Mouse (Mus musculus) splenic B cell, adult 2 months (primary cell): Measurements from ENCODE around the gene Srd5a1.

Experiments used
- DNase-seq: peaks from one replicate; pipeline ENCODE4 v3.0.0-alpha.2; 2011; ENCODE audit warnings: low read depth, low spot score
- H3K27me3 ChIP-seq: 2 replicates; pipeline ENCODE4 v1.6.1; 2012; ENCODE audit warnings: mild to moderate bottlenecking, low read length, moderate library complexity, mixed read lengths; ENCODE audit not compliant: control insufficient read depth, poor library complexity, insufficient read depth, severe bottlenecking
- H3K36me3 ChIP-seq: 2 replicates; pipeline ENCODE4 v1.6.1; 2012; ENCODE audit warnings: mild to moderate bottlenecking, low read length, moderate library complexity, mixed read lengths; ENCODE audit not compliant: control insufficient read depth, poor library complexity, insufficient read depth, severe bottlenecking

Gene Srd5a1

DNA sequence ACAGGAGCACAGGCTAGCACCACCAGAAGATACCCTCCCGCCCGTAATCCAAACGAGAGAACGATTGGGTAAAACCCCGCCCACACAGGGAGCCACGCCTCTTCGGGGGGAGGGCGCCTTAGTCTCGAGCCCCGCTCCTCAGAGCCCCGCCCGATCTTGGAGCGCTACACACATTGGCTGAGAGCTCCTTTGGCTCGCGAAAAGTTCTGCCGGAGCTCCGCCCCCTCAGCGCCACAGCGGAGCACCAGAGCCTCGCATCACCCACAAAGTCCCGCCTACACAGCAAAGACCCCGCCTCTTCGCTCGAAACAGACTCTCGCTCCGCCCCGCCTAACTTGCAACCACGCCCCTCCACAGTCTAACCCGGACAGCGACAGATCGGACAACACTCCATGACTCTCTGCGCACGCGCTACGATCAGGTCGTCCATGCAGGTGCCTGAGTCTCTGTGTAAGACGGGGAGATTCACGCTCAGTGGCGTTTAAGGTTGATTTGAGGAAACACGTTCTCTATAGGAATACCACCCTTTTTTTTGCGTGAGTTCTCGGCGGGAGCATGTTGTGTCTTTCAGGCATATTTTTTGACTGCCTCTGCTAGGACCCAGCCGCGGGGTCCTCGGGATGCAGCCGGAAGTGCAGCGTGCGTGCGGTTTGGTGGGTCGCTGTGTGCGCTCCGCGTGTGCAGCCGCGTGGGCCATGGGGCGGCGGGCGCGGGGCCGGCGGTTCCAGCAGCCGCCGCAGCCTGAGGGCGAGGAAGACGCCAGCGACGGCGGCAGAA is at the start of gene Srd5a1:
Gene Srd5a1, minus strand, starts transcription at position 45 of the 777 bp plus-strand sequence.
- Histone ChIP-seq H3K27me3 (no peaks in the 10 kb centered on the region), H3K36me3 (peaks cover 2% of the 10 kb centered on the region; the same call in 1 of the 2 replicates)
- DNase-seq: peak; percentile 100

DNA sequence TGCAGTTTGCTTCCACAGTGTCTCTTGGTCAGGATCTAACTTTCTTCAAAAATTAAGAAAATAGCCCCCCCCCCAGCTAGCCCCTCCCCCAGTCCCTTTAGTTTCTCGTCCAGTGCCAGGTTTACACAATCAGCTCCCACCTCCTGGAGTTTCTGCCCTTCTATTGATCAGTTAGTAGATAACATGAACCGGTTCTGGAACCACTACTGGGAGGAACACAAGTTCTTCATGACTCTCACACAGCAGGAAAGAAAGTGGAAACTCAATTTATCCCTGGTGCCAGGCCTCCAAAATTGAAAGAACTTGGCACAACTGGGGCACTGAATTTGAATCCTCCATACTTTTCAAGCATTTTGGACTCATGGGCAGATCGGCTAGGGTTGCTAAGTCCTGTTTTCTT is 43.3 kb upstream of the Srd5a1 start:
- Histone ChIP-seq H3K36me3 (no peaks in the 10 kb centered on the region), H3K27me3 (no peaks in the 10 kb centered on the region; the same call in 1 of the 2 replicates)
- DNase-seq: no peak

DNA sequence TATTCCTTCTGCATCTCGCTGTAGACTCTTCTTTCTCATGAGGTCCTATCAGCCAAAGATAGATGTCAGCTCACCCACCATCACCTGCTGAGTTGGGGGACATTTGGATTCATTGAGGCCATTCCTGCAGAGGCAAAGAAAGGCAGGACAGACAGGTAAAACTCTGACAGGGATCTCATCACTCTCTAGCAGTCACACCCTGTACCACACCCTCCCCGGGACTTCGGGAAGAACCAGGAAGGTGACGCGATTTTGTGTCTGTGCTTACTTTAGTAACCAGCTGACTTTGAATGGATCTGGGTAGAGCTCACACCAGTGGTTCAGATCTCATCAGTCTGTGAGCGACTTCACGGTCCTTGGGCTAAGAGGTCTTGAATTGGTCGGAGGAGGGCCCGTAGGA is 35.2 kb upstream of the Srd5a1 start:
- Histone ChIP-seq H3K36me3 (peaks cover 2% of the 10 kb centered on the region; the same call in 1 of the 2 replicates), H3K27me3 (no peaks in the 10 kb centered on the region)
- DNase-seq: no peak

DNA sequence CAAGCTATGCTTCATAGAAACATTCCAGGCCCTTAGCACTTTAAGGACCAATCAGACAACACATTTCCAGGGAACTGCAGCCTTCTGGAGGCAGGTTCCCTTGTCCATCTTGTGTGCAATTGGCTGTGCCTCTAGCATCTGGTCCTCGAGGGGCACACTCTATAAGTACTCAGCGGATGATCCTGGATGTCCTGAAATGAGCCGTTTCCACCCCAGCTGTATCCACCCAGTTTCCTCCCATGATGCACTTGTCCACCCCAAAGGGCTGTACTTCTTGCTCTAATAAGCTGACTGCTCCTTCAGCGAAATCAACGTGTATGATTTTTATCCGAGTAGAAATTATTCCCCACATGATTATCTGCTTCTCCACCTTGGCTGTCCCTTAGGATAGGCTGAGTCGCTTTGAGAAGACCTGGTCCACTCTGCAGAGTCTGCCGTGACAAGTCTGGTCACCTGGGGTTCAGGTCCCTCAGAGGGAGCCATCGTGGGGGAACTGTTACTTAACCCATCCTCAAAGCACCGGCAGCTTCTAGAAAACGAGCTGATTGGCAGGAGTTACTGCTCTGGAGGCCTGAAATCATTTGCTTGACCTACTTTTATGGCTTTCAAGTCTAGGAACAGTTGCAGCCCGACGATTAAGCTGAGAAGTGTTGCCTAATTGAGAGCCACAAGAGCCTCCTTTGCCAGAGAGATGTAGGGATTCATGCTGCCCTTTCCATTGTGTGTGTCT is 34.6 kb upstream of the Srd5a1 start:
- no peaks in the 10 kb centered on the region for H3K27me3 ChIP-seq
- no peak for DNase-seq

DNA sequence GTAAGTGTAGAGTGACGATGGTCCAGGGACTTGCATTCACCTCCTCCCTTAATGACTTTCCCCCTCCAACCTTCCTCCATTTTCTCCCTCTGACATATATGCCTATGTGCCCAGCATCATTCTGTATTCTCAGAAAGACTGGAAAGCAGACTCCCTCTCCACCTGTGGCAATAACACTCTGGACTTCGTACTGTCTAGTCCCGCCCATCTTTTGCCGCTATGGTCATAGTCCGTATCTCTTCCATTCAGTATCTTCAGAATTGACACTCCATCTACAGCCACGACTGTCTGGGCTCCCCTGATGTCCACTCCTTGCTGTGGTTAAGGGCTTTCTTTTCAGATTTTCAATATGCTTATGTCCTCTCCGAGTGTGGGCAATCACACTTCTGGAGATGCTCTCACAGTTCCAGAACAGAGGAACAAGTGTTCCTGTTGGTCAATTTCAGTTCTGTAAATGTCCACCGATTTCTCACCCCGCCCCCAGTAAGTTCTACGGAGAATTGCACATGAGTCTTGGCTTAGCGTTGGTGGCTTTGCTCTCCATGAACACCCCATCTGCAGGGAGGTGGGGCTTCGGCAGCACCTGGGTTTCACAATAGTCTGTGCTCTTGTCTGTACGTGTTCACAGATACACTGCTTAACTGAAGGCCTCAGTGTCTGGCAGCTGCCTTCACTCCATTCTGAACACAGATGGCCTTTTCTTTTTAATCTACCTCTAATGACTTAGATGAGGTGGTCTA is 33.4 kb upstream of the Srd5a1 start:
- no peak for DNase-seq
- H3K27me3 ChIP-seq: no peaks in the 10 kb centered on the region

More for the DNA sequence above, 34.6 kb upstream of the Srd5a1 start:
- peaks cover 2% of the 10 kb centered on the region; the same call in 1 of the 2 replicates for H3K36me3 ChIP-seq

DNA sequence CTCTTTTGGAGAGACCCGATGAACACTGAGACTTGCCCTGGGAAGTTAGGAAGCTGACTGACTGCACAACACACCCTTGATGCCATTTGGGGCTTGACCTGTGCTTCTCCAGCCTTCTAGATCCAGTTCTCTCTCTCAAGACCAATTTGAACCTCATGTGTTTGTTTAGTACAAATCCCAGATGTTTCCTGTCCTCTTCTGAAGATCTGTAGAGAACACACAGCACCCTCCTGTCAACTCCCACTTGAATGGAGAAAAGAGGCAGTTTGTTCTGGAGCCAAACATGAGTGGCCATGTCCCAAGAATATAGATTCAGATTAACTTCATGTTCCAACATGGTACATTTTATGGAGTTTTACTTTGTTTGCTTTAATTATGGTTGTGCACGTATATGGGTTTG is 32.7 kb upstream of the Srd5a1 start:
- no peak for DNase-seq
- no peaks in the 10 kb centered on the region for H3K27me3 ChIP-seq
- peaks cover 2% of the 10 kb centered on the region; the same call in 1 of the 2 replicates for H3K36me3 ChIP-seq

More for the DNA sequence above, 33.4 kb upstream of the Srd5a1 start:
- H3K36me3 ChIP-seq: peaks cover 2% of the 10 kb centered on the region; the same call in 1 of the 2 replicates

DNA sequence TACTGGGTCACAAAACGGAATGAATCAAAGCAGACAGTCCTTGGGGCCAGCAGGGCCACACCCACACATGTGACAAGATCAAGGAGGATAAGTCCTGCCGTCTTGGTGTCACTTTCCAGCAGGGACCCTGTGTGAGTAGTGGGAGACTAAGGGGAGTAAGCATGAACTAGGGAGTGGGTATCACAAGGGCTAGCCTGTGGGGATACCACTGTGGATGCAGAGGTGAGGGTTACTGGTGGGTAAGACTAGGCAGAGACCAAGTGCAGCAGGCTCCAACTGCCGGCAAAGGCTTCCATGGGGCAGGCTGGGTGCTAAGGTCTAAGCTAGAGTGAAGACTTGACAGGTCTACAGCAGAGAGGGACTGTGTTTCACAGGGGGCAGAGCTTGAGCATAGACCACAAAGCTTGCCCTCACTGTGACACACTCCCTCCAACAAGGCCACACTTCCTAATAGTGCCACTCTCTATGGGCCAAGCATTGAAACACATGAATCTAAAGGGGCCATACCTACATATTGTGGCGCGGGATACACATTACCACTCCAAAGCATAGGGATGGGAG is 31.5 kb upstream of the Srd5a1 start:
- no peaks in the 10 kb centered on the region for H3K27me3 ChIP-seq
- peaks cover 3% of the 10 kb centered on the region; the same call in 1 of the 2 replicates for H3K36me3 ChIP-seq
- no peak for DNase-seq

DNA sequence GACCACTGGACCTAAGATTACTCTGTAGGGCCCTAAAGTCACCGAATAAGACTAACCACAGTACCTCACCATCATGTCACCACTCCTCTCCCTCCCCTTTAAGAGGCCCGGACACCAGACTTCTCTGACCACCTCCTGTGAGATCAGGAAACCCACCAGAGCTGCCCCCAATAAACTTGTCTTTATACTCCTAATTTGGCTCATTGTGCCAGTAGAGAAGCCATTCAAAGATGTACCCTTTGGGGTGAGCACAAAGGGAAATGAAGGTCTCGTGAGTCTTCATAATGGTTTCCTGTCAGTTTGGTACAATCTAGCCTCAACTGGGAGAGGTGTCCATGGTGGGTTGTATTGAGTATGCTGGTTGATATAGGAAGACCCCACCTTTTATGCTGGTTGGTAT is 29.8 kb upstream of the Srd5a1 start:
- no peak for DNase-seq
- Histone ChIP-seq H3K36me3 (peaks cover 6% of the 10 kb centered on the region; the same call in 1 of the 2 replicates), H3K27me3 (no peaks in the 10 kb centered on the region)

DNA sequence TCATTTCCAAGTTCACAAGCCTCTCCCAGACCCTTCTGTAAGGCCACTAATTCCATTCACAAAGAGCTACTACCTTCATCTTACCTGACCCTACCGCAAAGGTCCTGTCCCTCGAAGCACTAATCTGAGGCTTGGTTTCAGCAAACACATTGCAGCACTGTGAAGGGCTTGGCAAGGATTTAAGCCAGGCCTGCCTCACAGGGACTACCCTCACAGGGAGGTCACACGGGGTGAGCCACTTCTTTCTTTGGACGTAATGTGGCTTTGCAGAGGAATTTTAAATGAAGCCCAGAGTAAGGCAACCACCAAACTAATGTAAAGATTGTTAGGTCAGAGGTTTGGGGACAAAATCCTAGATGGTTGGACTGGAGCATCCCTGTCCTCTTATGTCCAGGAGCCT is 29.3 kb upstream of the Srd5a1 start:
- Histone ChIP-seq H3K36me3 (peaks cover 6% of the 10 kb centered on the region; the same call in 1 of the 2 replicates), H3K27me3 (no peaks in the 10 kb centered on the region)
- DNase-seq: no peak

DNA sequence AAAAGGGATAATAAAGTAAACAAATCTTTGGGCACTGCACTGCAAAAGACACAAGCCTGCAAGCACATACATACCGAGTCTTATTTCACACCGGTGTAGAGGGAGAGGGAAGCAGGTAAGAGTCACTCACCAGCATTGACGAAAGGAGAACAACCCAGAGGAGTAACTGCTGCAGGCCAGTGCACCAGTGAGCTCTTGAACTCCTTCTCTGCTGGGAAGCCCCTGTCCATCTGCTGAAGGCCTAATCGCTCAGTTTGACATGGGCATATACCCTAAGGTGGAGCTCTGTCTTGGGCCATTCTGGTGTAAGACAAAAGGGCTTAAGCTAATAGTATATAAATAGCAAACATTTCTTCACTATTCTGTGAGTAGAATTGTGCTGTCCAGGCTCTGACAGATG is 28.9 kb upstream of the Srd5a1 start:
- DNase-seq: no peak
- Histone ChIP-seq H3K36me3 (peaks cover 6% of the 10 kb centered on the region), H3K27me3 (no peaks in the 10 kb centered on the region)

DNA sequence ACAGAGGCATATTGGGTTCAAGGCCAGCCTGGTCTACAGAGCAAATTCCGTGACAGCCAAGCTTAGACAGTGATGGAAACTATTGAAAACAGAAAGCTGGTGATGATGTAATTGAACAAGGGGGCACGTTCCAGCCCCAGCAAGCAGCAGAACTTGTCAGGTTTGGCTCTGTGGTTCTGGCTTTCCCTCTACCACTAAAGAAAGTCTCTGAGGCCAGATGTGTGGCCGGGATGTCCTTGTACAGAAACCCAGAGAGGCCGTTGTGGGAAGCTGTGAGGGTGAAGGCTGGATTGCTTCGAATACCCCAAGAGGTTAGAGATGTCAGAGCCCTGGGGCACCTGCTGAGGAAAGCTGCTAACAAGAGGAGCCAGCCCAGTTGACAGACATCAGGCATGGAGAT is 28.0 kb upstream of the Srd5a1 start:
- peaks cover 6% of the 10 kb centered on the region for H3K36me3 ChIP-seq
- DNase-seq: no peak
- no peaks in the 10 kb centered on the region for H3K27me3 ChIP-seq

DNA sequence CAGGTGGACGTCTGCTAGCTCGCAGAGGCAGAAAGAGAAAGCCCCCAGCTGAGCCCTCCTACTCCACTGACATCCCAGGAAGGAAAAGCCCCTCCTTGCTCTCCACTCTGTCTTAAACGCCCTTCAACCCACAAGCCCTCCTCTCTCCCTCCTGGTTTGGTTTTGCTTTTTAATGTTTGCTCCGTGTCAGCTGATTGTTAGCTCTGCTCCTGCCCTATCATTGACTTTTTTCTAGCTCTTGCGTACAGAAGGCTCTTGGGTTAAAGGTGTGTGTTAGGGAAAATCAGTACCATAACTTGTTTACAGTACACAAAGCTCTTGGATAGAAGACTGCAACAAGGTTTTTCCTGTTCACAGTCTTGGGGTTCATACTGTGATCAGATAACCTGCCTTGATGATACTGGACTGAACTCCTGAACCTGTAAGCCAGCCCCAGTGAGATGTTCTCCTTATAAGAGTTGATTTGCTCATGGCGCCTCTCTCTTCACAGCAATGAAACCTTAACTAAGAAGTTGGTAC is 26.9 kb upstream of the Srd5a1 start:
- H3K36me3 ChIP-seq: peaks cover 6% of the 10 kb centered on the region
- DNase-seq: no peak

DNA sequence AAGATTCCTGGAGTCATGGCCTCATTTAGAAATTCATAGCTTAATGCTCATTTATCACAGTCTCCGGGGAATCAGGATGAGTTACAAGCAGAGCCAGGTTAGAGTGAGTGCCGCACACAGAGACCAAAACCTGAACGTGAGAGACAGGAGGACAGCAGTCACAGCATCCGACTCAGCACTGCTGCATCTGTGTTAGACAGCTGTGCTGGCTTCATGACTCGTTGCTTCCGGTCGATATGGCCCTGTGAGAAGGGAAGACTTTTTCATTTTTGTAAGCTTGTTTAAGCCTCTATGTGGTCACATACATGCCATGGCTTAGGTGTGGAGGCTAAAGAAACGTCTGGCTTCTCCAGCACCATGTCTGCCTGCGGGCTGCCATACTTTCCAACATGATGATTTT is 26.4 kb upstream of the Srd5a1 start:
- Histone ChIP-seq H3K36me3 (peaks cover 6% of the 10 kb centered on the region), H3K27me3 (no peaks in the 10 kb centered on the region)
- DNase-seq: no peak

More for the DNA sequence above, 26.9 kb upstream of the Srd5a1 start:
- no peaks in the 10 kb centered on the region for H3K27me3 ChIP-seq

DNA sequence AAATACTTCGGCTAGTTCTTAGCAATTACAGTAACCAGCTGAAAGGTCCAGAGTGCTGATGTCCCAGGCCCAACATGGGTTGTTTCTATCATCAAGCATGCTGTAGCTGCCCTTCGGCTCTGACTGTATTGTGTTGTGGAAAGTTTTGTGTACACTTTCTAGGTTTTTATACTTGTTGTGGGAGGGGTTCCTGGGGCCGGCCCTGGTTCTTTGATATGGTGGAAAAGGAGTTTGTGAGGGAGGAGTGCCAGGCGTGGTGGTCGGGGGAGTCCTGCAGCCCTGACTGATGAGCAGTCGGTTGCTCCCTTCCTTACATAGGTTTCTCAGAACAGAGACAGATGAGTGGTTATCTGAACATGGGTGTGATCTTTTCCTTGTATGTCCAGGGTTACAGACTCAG is 25.6 kb upstream of the Srd5a1 start:
- DNase-seq: no peak
- H3K27me3 ChIP-seq: no peaks in the 10 kb centered on the region
- peaks cover 4% of the 10 kb centered on the region for H3K36me3 ChIP-seq
